Mouse (Mus musculus) liver, embryonic 14.5 days (tissue): ENCODE data around the gene Slc2a9. TPM values are rescaled to one million over a fixed set of nuclear protein-coding genes. Genes with fewer than 3 reads are reported as not detected.

Experiments
- ATAC-seq: fragments of 200-750 bp; cut with Nextera tagmentation; 2 replicates; pipeline ENCODE4 v1.8.0; 2017; ENCODE audit warnings: moderate number of reproducible peaks, mild to moderate bottlenecking, moderate library complexity; ENCODE audit not compliant: insufficient read depth
- DNase-seq, 3 experiments: peaks; one replicate each; pipeline ENCODE4 v3.0.0-alpha.2; 2012 to 2013; ENCODE audit warnings: low read depth in 3 of 3, low spot score in 3 of 3
- H3K27ac ChIP-seq: fragments of 300-500 bp; sonication (generic); 2 replicates; pipeline ENCODE4 v1.5.1; 2014; ENCODE audit warnings: moderate library complexity, mild to moderate bottlenecking, control low read depth, inconsistent platforms
- H3K27me3 ChIP-seq: fragments of 300-500 bp; sonication (generic); 2 replicates; pipeline ENCODE4 v1.6.1; 2014; ENCODE audit warnings: mild to moderate bottlenecking, low read length, moderate library complexity; ENCODE audit not compliant: control insufficient read depth, insufficient read depth
- H3K36me3 ChIP-seq: fragments of 300-500 bp; sonication (generic); replicated peaks from 2 replicates; pipeline ENCODE4 v1.6.1; 2014; ENCODE audit warnings: low read depth; ENCODE audit not compliant: control insufficient read depth, insufficient read depth
- H3K4me1 ChIP-seq, 2 experiments: fragments of 200-500 bp in 1 of 2; fragments of 300-500 bp in 1 of 2; sonication (generic) in 1 of 2; replicated peaks; 2 replicates each; pipeline ENCODE4 v1.6.1; 2012 to 2014; ENCODE audit warnings: antibody characterized with exemption in 1 of 2, inconsistent platforms in 1 of 2, low read length in 1 of 2; ENCODE audit not compliant: control insufficient read depth in 2 of 2, insufficient read depth in 2 of 2
- H3K4me2 ChIP-seq: fragments of 300-500 bp; sonication (generic); 2 replicates; pipeline ENCODE4 v1.6.1; 2014; ENCODE audit warnings: low read depth, mild to moderate bottlenecking, control low read depth, moderate library complexity
- H3K4me3 ChIP-seq, 2 experiments: fragments of 200-500 bp in 1 of 2; fragments of 300-500 bp in 1 of 2; sonication (generic) in 1 of 2; 2 replicates each; pipeline ENCODE4 v1.5.1; 2012 to 2014; ENCODE audit warnings: low read depth in 2 of 2, low read length in 2 of 2, mild to moderate bottlenecking in 2 of 2, control low read depth in 1 of 2, inconsistent platforms in 1 of 2, moderate library complexity in 1 of 2; ENCODE audit not compliant: insufficient read depth in 1 of 2
- H3K9ac ChIP-seq: fragments of 300-500 bp; sonication (generic); replicated peaks from 2 replicates; pipeline ENCODE4 v1.6.1; 2014; ENCODE audit warnings: mild to moderate bottlenecking, control low read depth, moderate library complexity
- H3K9me3 ChIP-seq: fragments of 300-500 bp; sonication (generic); 2 replicates; pipeline ENCODE4 v1.6.1; 2016; ENCODE audit warnings: low read length, mixed read lengths; ENCODE audit not compliant: control insufficient read depth
- CTCF ChIP-seq: IDR thresholded peaks from 2 replicates; pipeline ENCODE4 v1.5.1; 2016; ENCODE audit warnings: antibody characterized with exemption, low read depth, control low read depth
- EP300 ChIP-seq: IDR thresholded peaks from 2 replicates; pipeline ENCODE4 v1.6.1; 2016; ENCODE audit warnings: antibody characterized with exemption, low read depth
- WGBS: fragments of 180-500 bp; shearing (Covaris S2); extraction: QIAGEN DNeasy Blood & Tissue Kit; methylation state at CpG from one replicate; pipeline ENCODE4 v1.1.7; 2014; ENCODE audit not compliant: insufficient replicate concordance; 5-methylcytosine and 5-hydroxymethylcytosine counted together
- polyA plus RNA-seq, 2 experiments: library from polyadenylated mRNA; depleted of rRNA in 1 of 2; stranded (reverse) in 1 of 2; unstranded in 1 of 2; fragments of >200 nt; fragmentation: Nextera tagmentation in 1 of 2; extraction: Ambion mirVana in 1 of 2; gene quantifications; 2 replicates each; pipeline versions ENCODE4 v1.2.1 to v1.2.3; 2012 to 2014

Slc2a9 gene
- 1.1 and 1.6 TPM in 2 replicates for polyA plus RNA-seq (2012; rRNA removed)
- polyA plus RNA-seq (2014; fragmentation: Nextera tagmentation; extraction: Ambion mirVana): 1.8 and 1.9 TPM in 2 replicates

GRCm38 (mm10) chr5:38502992-38503391 lies at the start of gene Slc2a9:
TSS of gene Slc2a9 (minus strand) at chr5:38503143.
- DNase-seq: no peak
- Histone ChIP-seq H3K36me3 (no peaks in the 10 kb centered on the region), H3K4me1 (peaks cover 43 to 78% of the 10 kb centered on the region in 2 experiments), H3K9me3 (no peaks in the 10 kb centered on the region), H3K27me3 (no peaks in the 10 kb centered on the region), H3K4me2 (0 out of 2 replicates have a peak within 1 kb of the TSS, but pooled peaks have one; percentile 21), H3K9ac (no peak within 1 kb of the TSS), H3K4me3 (no peak within 1 kb of the TSS), H3K27ac (peak within 1 kb of the TSS; percentile 44)
- no peak for TF ChIP-seq CTCF
- no peak for ATAC-seq
- WGBS: 38% methylated on average over 4 of the region's 4 CpGs

DNA sequence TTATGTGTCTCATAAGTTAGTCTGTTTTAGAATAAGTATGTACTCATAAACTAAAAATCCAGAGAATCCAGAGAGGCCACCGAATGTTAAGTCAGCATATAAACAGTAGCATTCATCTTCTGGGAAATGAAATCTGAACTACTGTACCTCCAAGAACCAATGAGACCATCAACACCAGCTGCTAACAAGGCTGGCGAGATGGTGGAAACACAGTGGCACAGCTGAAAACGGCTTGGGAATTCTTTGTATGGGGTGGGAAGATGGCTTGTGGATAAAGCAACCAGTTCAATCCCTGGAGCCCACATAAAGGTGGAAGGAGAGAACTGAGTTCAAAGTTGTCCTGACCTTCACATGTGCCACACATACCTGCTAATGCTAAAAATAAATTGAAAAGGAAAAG lies 49.7 kb upstream of the Slc2a9 start:
- Histone ChIP-seq H3K27me3 (no peaks in the 10 kb centered on the region), H3K36me3 (peaks cover 7% of the 10 kb centered on the region), H3K4me1 (peaks cover 0 to 7% of the 10 kb centered on the region in 2 experiments; a peak in 2 of 4 replicates), H3K9me3 (no peaks in the 10 kb centered on the region), H3K27ac (no peak overlapping the region), H3K4me3 (no peak overlapping the region), H3K4me2 (no peak overlapping the region), H3K9ac (no peak overlapping the region)
- ATAC-seq: no peak
- no peak for DNase-seq
- TF ChIP-seq EP300: no peak
- no peak for TF ChIP-seq CTCF
- WGBS: 64% methylated on average over 3 of the region's 3 CpGs

GRCm38 (mm10) chr5:38550221-38550768 lies 47.4 kb upstream of the Slc2a9 start:
- 60% methylated on average over 1 of the region's 1 CpGs for WGBS
- no peak overlapping the region for H3K9ac ChIP-seq

GRCm38 (mm10) chr5:38549461-38549909 lies 46.5 kb upstream of the Slc2a9 start:
- no peaks in the 10 kb centered on the region for H3K27me3 ChIP-seq
- DNase-seq (no peak), ATAC-seq (no peak)
- TF ChIP-seq EP300: no peak
- TF ChIP-seq CTCF: no peak
- no peaks in the 10 kb centered on the region for H3K9me3 ChIP-seq
- peaks cover 0 to 5% of the 10 kb centered on the region in 2 experiments; a peak in 2 of 4 replicates for H3K4me1 ChIP-seq
- H3K4me2 ChIP-seq: no peak overlapping the region
- WGBS: 73% methylated on average over 3 of the region's 3 CpGs
- no peak overlapping the region for H3K4me3 ChIP-seq
- peaks cover 29% of the 10 kb centered on the region for H3K36me3 ChIP-seq
- no peak overlapping the region for H3K27ac ChIP-seq
- H3K9ac ChIP-seq: no peak overlapping the region

More at GRCm38 (mm10) chr5:38550221-38550768, 47.4 kb upstream of the Slc2a9 start:
- H3K9me3 ChIP-seq: no peaks in the 10 kb centered on the region
- TF ChIP-seq CTCF (no peak), EP300 (no peak)
- no peaks in the 10 kb centered on the region for H3K27me3 ChIP-seq
- no peak overlapping the region for H3K4me2 ChIP-seq
- DNase-seq (no peak), ATAC-seq (no peak)
- H3K4me1 ChIP-seq: peaks cover 0 to 5% of the 10 kb centered on the region in 2 experiments; a peak in 2 of 4 replicates
- H3K27ac ChIP-seq: no peak overlapping the region
- no peak overlapping the region for H3K4me3 ChIP-seq
- H3K36me3 ChIP-seq: peaks cover 26% of the 10 kb centered on the region

GRCm38 (mm10) chr5:38547375-38547774 lies 44.4 kb upstream of the Slc2a9 start:
- no peaks in the 10 kb centered on the region for H3K4me1 ChIP-seq
- H3K4me2 ChIP-seq: no peak overlapping the region
- no peak overlapping the region for H3K4me3 ChIP-seq
- no peak overlapping the region for H3K27ac ChIP-seq
- H3K27me3 ChIP-seq: no peaks in the 10 kb centered on the region
- H3K9me3 ChIP-seq: no peaks in the 10 kb centered on the region
- TF ChIP-seq EP300 (no peak), CTCF (no peak)
- ATAC-seq: no peak
- no peak for DNase-seq
- H3K9ac ChIP-seq: no peak overlapping the region
- peaks cover 35% of the 10 kb centered on the region for H3K36me3 ChIP-seq
- WGBS: 75% methylated on average over 6 of the region's 6 CpGs
